Mouse (Mus musculus): Measurements from ENCODE around the gene Eif2s1. TPM values are rescaled to one million over a fixed set of nuclear protein-coding genes. Genes with fewer than 3 reads are reported as not detected.
"Not testable (repeated sequence)": the region's sequence is repeated elsewhere in the genome, so short reads cannot be mapped to it uniquely, and the experiment has no call there.

Eif2s1 gene
- polyA plus RNA-seq, 1 experiment from 2014 or later, result 165 TPM

DNA sequence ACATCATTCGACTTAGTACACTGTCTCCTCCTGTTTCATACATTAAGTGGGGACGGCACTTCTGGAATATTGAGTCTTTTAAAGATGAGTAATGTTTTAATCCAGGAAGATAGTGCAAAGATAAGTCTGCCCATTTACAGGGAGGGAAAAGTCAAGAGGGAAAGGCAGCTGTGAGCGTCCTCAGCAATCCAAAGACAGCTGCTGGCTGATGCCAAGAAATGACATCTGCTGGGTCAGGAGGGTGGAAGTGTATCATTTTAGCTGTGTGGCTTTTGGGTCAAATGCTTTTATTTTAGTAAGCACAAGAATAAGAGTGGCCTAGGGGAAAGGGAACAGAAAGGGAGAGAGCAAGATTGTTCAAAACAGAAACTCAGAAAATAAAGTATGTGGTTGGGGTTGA lies 60.4 kb downstream of the Eif2s1 start:
- H3K9ac ChIP-seq (replicated peaks; ENCODE audit: low read depth, low read length), result no peak overlapping the region
- WGBS, result 84% methylated on average over 3 of the region's 3 CpGs
- no peaks in the 10 kb centered on the region for H3K9me3 ChIP-seq (ENCODE audit: control insufficient read depth, low read length)
- no peaks in the 10 kb centered on the region for H3K36me3 ChIP-seq (ENCODE audit: control insufficient read depth, insufficient read depth)
- no peaks in the 10 kb centered on the region for H3K27me3 ChIP-seq (replicated peaks; ENCODE audit: control insufficient read depth, insufficient read depth, low read length)
- no peak overlapping the region for H3K27ac ChIP-seq (ENCODE audit: low read length)
- no peak overlapping the region for H3K4me3 ChIP-seq (replicated peaks; ENCODE audit: low read length)
- H3K4me2 ChIP-seq (ENCODE audit: low read length), result no peak overlapping the region
- H3K4me1 ChIP-seq (replicated peaks; ENCODE audit: control insufficient read depth, insufficient read depth, low read length), result peaks cover 6% of the 10 kb centered on the region; the same call in 1 of the 2 replicates
- ATAC-seq, result no peak

DNA sequence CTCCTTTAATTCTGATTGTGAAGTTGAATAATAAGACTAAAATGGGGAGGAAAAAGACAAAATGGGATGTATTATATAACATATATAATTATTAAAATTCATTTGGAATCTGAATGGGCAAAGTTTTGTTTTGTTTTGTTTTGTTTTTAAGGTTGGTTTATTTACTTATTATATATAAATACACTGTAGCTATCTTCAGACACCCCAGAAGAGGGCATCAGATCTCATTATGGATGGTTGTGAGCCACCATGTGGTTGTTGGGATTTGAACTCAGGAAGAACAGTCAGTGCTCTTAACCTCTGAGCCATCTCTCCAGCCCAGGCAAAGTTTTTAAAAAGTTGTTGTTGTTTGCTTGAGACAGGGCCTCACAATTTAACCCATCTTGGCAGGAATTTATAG lies 61.4 kb downstream of the Eif2s1 start:
- not testable (repeated sequence) for H3K4me2 ChIP-seq (ENCODE audit: low read length); H3K27me3 ChIP-seq (replicated peaks; ENCODE audit: control insufficient read depth, insufficient read depth, low read length); H3K9me3 ChIP-seq (ENCODE audit: control insufficient read depth, low read length); H3K36me3 ChIP-seq (ENCODE audit: control insufficient read depth, insufficient read depth); H3K27ac ChIP-seq (ENCODE audit: low read length); H3K4me3 ChIP-seq (replicated peaks; ENCODE audit: low read length); H3K9ac ChIP-seq (replicated peaks; ENCODE audit: low read depth, low read length); H3K4me1 ChIP-seq (replicated peaks; ENCODE audit: control insufficient read depth, insufficient read depth, low read length); ATAC-seq

DNA sequence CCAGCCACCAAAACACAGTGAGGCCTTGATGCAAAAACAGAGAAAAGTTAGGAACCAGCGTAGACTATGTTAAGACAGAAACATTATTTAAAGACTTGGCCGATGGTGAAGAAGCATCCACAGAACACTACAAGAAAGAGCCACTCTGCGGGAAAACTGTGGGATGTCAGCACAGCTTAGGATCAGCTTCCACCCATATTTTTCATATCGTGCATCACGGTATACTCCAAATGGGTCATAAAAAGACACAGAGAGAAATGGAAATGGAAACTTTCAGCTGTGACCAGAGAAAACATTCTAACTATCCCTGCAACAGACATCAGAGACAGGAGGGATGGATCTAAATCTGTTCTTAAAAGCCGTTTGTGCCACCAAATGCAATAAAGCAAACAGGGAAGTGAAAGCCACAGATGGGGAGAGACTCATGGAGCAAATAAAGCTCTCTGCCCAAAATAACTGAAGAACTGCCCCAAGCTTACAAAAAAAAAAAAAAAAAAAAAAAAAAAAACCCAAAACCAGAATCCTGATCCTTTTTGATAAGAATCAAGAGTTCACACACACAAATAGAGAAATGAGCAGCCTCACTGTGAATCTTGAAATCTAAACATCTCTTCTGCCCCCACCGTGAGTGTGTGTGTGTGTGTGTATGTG lies 62.0 kb downstream of the Eif2s1 start:
- Histone ChIP-seq H3K4me1 (replicated peaks; ENCODE audit: control insufficient read depth, insufficient read depth, low read length) (0 out of 2 replicates have a peak, but pooled peaks cover 4% of the 10 kb centered on the region), H3K9me3 (ENCODE audit: control insufficient read depth, low read length) (no peaks in the 10 kb centered on the region), H3K4me2 (ENCODE audit: low read length) (no peak overlapping the region), H3K36me3 (ENCODE audit: control insufficient read depth, insufficient read depth) (no peaks in the 10 kb centered on the region), H3K4me3 (replicated peaks; ENCODE audit: low read length) (no peak overlapping the region), H3K9ac (replicated peaks; ENCODE audit: low read depth, low read length) (no peak overlapping the region), H3K27me3 (replicated peaks; ENCODE audit: control insufficient read depth, insufficient read depth, low read length) (no peaks in the 10 kb centered on the region), H3K27ac (ENCODE audit: low read length) (no peak overlapping the region)
- 89% methylated on average over 7 of the region's 7 CpGs for WGBS
- ATAC-seq, result no peak

DNA sequence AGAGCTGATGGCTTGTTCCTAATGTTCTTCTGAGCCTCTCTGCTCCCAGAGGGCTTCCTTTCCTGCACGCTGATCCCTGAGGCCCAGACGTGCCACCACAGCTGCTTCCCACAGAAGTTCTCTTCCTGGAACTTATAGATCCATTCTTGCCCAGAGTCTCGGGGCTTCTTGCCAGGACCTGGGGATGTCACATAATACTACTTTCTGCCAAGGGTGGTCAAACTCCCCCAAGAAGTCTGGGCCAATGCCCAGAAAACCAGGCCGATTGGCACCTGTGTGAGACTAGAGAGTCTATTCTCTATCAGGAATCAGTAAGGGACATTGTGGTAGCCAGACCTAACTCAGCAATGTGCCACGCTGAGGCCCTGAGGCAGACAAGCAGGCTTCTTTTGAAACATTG lies 65.7 kb downstream of the Eif2s1 start:
- 47% methylated on average over 5 of the region's 5 CpGs for WGBS
- ATAC-seq, result no peak
- no peaks in the 10 kb centered on the region for H3K36me3 ChIP-seq (ENCODE audit: control insufficient read depth, insufficient read depth)
- no peak overlapping the region for H3K27ac ChIP-seq (ENCODE audit: low read length)
- H3K4me2 ChIP-seq (ENCODE audit: low read length), result no peak overlapping the region
- H3K9me3 ChIP-seq (ENCODE audit: control insufficient read depth, low read length), result no peaks in the 10 kb centered on the region
- H3K9ac ChIP-seq (replicated peaks; ENCODE audit: low read depth, low read length), result no peak overlapping the region
- no peaks in the 10 kb centered on the region for H3K27me3 ChIP-seq (replicated peaks; ENCODE audit: control insufficient read depth, insufficient read depth, low read length)
- no peaks in the 10 kb centered on the region for H3K4me1 ChIP-seq (replicated peaks; ENCODE audit: control insufficient read depth, insufficient read depth, low read length)
- no peak overlapping the region for H3K4me3 ChIP-seq (replicated peaks; ENCODE audit: low read length)

DNA sequence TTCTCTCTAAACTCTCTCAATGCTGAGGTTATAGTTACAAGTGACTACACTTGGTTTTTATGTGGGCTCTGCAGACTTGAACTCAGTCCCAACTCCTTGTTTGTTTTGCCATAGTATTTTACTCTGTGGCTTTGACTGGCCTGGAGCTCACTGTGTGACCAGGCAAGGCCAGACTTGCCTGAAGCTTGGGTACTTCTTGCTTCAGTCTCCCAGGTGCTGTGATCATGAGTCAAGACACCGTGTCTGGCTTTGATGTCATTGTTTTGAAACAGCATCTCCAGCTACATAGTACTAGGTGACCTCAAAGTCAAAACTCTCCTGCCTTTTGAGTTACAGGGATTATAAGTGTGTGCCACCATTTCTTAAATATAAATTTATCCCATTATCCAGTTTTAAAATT lies 68.3 kb downstream of the Eif2s1 start:
- Histone ChIP-seq H3K27ac (ENCODE audit: low read length) (no peak overlapping the region), H3K4me2 (ENCODE audit: low read length) (no peak overlapping the region), H3K4me3 (replicated peaks; ENCODE audit: low read length) (no peak overlapping the region), H3K27me3 (replicated peaks; ENCODE audit: control insufficient read depth, insufficient read depth, low read length) (no peaks in the 10 kb centered on the region), H3K9me3 (ENCODE audit: control insufficient read depth, low read length) (no peaks in the 10 kb centered on the region), H3K4me1 (replicated peaks; ENCODE audit: control insufficient read depth, insufficient read depth, low read length) (no peaks in the 10 kb centered on the region), H3K9ac (replicated peaks; ENCODE audit: low read depth, low read length) (no peak overlapping the region), H3K36me3 (ENCODE audit: control insufficient read depth, insufficient read depth) (no peaks in the 10 kb centered on the region)
- no peak for ATAC-seq
- 74% methylated on average over 1 of the region's 1 CpGs for WGBS

DNA sequence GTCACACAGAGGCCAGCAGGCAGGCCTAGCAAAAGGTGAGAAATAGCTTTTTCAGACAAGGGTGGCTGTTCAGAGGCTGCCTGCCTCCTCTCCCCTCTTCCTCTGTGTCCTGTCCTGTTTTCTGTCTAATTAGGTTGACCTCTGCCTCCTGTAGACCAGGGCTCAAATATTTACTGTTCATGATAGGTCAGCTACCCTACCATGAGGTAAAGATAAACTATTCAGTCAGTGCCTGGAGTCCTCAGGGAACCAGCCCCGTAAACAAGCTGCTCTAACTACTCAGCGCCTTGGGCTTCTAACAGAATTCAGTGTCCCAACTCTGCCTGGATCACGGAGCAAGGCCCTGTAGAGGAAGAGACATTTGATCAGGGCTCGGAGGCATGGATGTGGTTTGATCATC lies 74.9 kb downstream of the Eif2s1 start:
- Histone ChIP-seq H3K36me3 (ENCODE audit: control insufficient read depth, insufficient read depth) (no peaks in the 10 kb centered on the region), H3K27me3 (replicated peaks; ENCODE audit: control insufficient read depth, insufficient read depth, low read length) (no peaks in the 10 kb centered on the region), H3K9me3 (ENCODE audit: control insufficient read depth, low read length) (no peaks in the 10 kb centered on the region), H3K4me1 (replicated peaks; ENCODE audit: control insufficient read depth, insufficient read depth, low read length) (no peaks in the 10 kb centered on the region), H3K4me3 (replicated peaks; ENCODE audit: low read length) (no peak overlapping the region), H3K4me2 (ENCODE audit: low read length) (no peak overlapping the region), H3K27ac (ENCODE audit: low read length) (no peak overlapping the region), H3K9ac (replicated peaks; ENCODE audit: low read depth, low read length) (no peak overlapping the region)
- 67% methylated on average over 4 of the region's 4 CpGs for WGBS
- no peak for ATAC-seq

Other genes with a start within 250 kb of the Eif2s1 start
- gene Fam71d, start 170.3 kb upstream of the Eif2s1 start, polyA plus RNA-seq (2015; fragmentation: Nextera tagmentation; extraction: Ambion mirVana), result 0.46 and 0.84 TPM in 2 replicates
- gene Mpp5, start 112.9 kb upstream of the Eif2s1 start, polyA plus RNA-seq (2015; fragmentation: Nextera tagmentation; extraction: Ambion mirVana), result 14.4 and 16.0 TPM in 2 replicates
- gene Atp6v1d, start 181 bp upstream of the Eif2s1 start, polyA plus RNA-seq (2015; fragmentation: Nextera tagmentation; extraction: Ambion mirVana), result 120 and 123 TPM in 2 replicates
- gene Plek2, start 45.1 kb downstream of the Eif2s1 start, polyA plus RNA-seq (2015; fragmentation: Nextera tagmentation; extraction: Ambion mirVana), result 0.96 and 1.1 TPM in 2 replicates
- 62.1 and 66.7 TPM in 2 replicates for gene Tmem229b, start 145.8 kb downstream of the Eif2s1 start, polyA plus RNA-seq (2015; fragmentation: Nextera tagmentation; extraction: Ambion mirVana)
- 2.1 and 2.5 TPM in 2 replicates for gene Plekhh1, start 167.3 kb downstream of the Eif2s1 start, polyA plus RNA-seq (2015; fragmentation: Nextera tagmentation; extraction: Ambion mirVana)
- 21.2 and 21.6 TPM in 2 replicates for gene Pigh, start 227.8 kb downstream of the Eif2s1 start, polyA plus RNA-seq (2015; fragmentation: Nextera tagmentation; extraction: Ambion mirVana)